ENCODE assay signal across 8 mouse cellular contexts in the genomic region with DNA sequence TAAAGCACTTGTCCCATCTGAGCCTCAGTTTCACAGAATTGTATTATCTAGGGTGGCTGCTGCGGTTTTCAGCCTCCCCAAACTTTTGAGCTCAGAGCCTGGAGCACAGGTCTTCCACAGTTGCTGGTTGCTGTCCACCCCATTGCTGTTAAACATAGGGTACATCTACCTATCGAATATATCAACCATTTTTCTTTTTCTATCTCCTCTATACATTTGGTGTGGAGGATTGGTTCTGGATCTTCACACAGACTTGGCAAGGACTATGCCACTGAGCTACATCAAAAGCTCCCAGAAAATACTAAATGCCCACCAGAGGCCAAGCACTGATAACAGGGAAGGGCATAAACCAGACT. TPM values are rescaled to one million over a fixed set of nuclear protein-coding genes. Genes with fewer than 3 reads are reported as not detected.
DNase-seq lines count a peak whose midpoint lies in the region; ATAC-seq and TF ChIP-seq lines count a peak whose summit lies in the region.

No protein-coding gene starts in this region.

- H3K4me2 ChIP-seq in heart, embryonic 13.5 days = peak overlapping the region; percentile 75
- H3K4me2 ChIP-seq in hindbrain, embryonic 13.5 days = peak overlapping the region; percentile 75

- DNase-seq in heart, adult 9 months (ENCODE audit: low spot score in 2 of 2) = no peak
- DNase-seq in G1E (ENCODE audit: low spot score) = no peak
- no peak for DNase-seq in midbrain, embryonic 10.5 days (ENCODE audit: low spot score)
- DNase-seq in Muller cell, postnatal 12 days (ENCODE audit: inconsistent ontology term) = no peak
- no peak for DNase-seq in ovary, postnatal 14 days (ENCODE audit: low spot score)
- no peak for DNase-seq in cerebellum, postnatal 14 days

- peaks cover 22% of the 10 kb centered on the region for H3K4me1 ChIP-seq in heart, embryonic 13.5 days
- peaks cover 30% of the 10 kb centered on the region for H3K4me1 ChIP-seq in G1E (ENCODE audit: insufficient read depth, low read depth, low read length)
- H3K4me1 ChIP-seq in hindbrain, embryonic 13.5 days (replicated peaks) = peaks cover 21% of the 10 kb centered on the region
- H3K4me1 ChIP-seq in midbrain, embryonic 10.5 days = peaks cover 17% of the 10 kb centered on the region

- no peak for ATAC-seq in heart, embryonic 13.5 days (ENCODE audit: extremely low read depth, insufficient number of reproducible peaks, low FRiP score, low TSS enrichment)
- no peak for ATAC-seq in G1E (ENCODE audit: extremely low read depth, insufficient number of reproducible peaks, low FRiP score, poor library complexity, severe bottlenecking)
- ATAC-seq in hindbrain, embryonic 13.5 days (ENCODE audit: low FRiP score) = peak; percentile 39

- no peaks in the 10 kb centered on the region for H3K27me3 ChIP-seq in heart, embryonic 13.5 days (replicated peaks)
- H3K27me3 ChIP-seq in G1E (ENCODE audit: insufficient read depth, low read length) = 0 out of 2 replicates have a peak, but pooled peaks cover 2% of the 10 kb centered on the region
- H3K27me3 ChIP-seq in hindbrain, embryonic 13.5 days = no peaks in the 10 kb centered on the region
- no peaks in the 10 kb centered on the region for H3K27me3 ChIP-seq in midbrain, embryonic 10.5 days (ENCODE audit: low read depth, poor library complexity, severe bottlenecking)

- peak overlapping the region; percentile 88 for H3K27ac ChIP-seq in heart, embryonic 13.5 days (replicated peaks)
- H3K27ac ChIP-seq in hindbrain, embryonic 13.5 days = peak overlapping the region; percentile 94
- peak overlapping the region; percentile 94 for H3K27ac ChIP-seq in midbrain, embryonic 10.5 days (replicated peaks)

- peak overlapping the region; percentile 71 for H3K4me3 ChIP-seq in heart, embryonic 13.5 days
- peak overlapping the region; percentile 84 for H3K4me3 ChIP-seq in G1E (ENCODE audit: low read depth, low read length)
- H3K4me3 ChIP-seq in hindbrain, embryonic 13.5 days = peak overlapping the region; percentile 88
- peak overlapping the region; percentile 92 for H3K4me3 ChIP-seq in midbrain, embryonic 10.5 days

- TF ChIP-seq CTCF in G1E (IDR thresholded peaks at IDR 0.05; ENCODE audit: low read depth, low read length) = no peak

- H3K36me3 ChIP-seq in heart, embryonic 13.5 days = peaks cover 13% of the 10 kb centered on the region
- H3K36me3 ChIP-seq in G1E (replicated peaks) = peaks cover 25% of the 10 kb centered on the region
- H3K36me3 ChIP-seq in hindbrain, embryonic 13.5 days = peaks cover 12% of the 10 kb centered on the region
- peaks cover 16% of the 10 kb centered on the region for H3K36me3 ChIP-seq in midbrain, embryonic 10.5 days

- peak overlapping the region; percentile 87 for H3K9ac ChIP-seq in heart, embryonic 13.5 days
- H3K9ac ChIP-seq in hindbrain, embryonic 13.5 days = peak overlapping the region; percentile 94

- WGBS in heart, embryonic 13.5 days = 27% methylated on average over 2 of the region's 2 CpGs
- WGBS in hindbrain, embryonic 13.5 days = 28% methylated on average over 2 of the region's 2 CpGs
- 40% methylated on average over 2 of the region's 2 CpGs for WGBS in midbrain, embryonic 10.5 days

- no peaks in the 10 kb centered on the region for H3K9me3 ChIP-seq in heart, embryonic 13.5 days
- H3K9me3 ChIP-seq in G1E (replicated peaks) = no peaks in the 10 kb centered on the region
- H3K9me3 ChIP-seq in hindbrain, embryonic 13.5 days = no peaks in the 10 kb centered on the region
- H3K9me3 ChIP-seq in midbrain, embryonic 10.5 days (replicated peaks) = no peaks in the 10 kb centered on the region

RNA-seq across cellular contexts. Expression of gene Commd7, which starts 0.3 kb away (rescaled TPM):
- polyA plus RNA-seq in heart, embryonic 13.5 days (2015; fragmentation: Nextera tagmentation; extraction: Ambion mirVana) = 55.1 and 63.2 TPM in 2 replicates
- 19.1 and 20.9 TPM in 2 replicates for total RNA-seq in G1E (2014; fragmentation: Nextera tagmentation)
- 30.9 and 34.7 TPM in 2 replicates for total RNA-seq in G1E (2017)
- 26.5 and 29.7 TPM in 2 replicates for polyA plus RNA-seq in G1E (2012)
- 88.3 and 88.8 TPM in 2 replicates for polyA plus RNA-seq in hindbrain, embryonic 13.5 days (2015; fragmentation: Nextera tagmentation; extraction: Ambion mirVana)
- polyA plus RNA-seq in midbrain, embryonic 10.5 days (2016; fragmentation: Nextera tagmentation; extraction: Ambion mirVana) = 69.7 and 70.5 TPM in 2 replicates

RNA-seq across cellular contexts. Expression of gene Dnmt3b, which starts 16.4 kb away (rescaled TPM):
- polyA plus RNA-seq in heart, embryonic 13.5 days (2015; fragmentation: Nextera tagmentation; extraction: Ambion mirVana) = 5.0 and 5.3 TPM in 2 replicates
- total RNA-seq in G1E (2014; fragmentation: Nextera tagmentation) (17.5 and 18.9 TPM in 2 replicates), G1E (2017) (10.3 and 11.2 TPM in 2 replicates)
- polyA plus RNA-seq in G1E (2012) = 27.9 and 32.5 TPM in 2 replicates
- polyA plus RNA-seq in hindbrain, embryonic 13.5 days (2015; fragmentation: Nextera tagmentation; extraction: Ambion mirVana) = 4.4 and 4.9 TPM in 2 replicates
- polyA plus RNA-seq in midbrain, embryonic 10.5 days (2016; fragmentation: Nextera tagmentation; extraction: Ambion mirVana) = 18.8 and 20.6 TPM in 2 replicates
